Mouse (Mus musculus) kidney, embryonic 15.5 days (tissue): ENCODE results near the gene Tmem163. TPM values are rescaled to one million over a fixed set of nuclear protein-coding genes. Genes with fewer than 3 reads are reported as not detected.
A peak's percentile ranks its signal among the peaks of the same experiment; 100 is the strongest.

Source experiments
- ATAC-seq: fragments of 200-750 bp; cut with Nextera tagmentation; replicated peaks from 2 replicates; pipeline ENCODE4 v1.8.0; 2017; ENCODE audit warnings: moderate TSS enrichment; ENCODE audit not compliant: low FRiP score
- H3K27ac ChIP-seq: fragments of 300-500 bp; sonication (generic); 2 replicates; pipeline ENCODE4 v1.5.1; 2015; ENCODE audit warnings: mild to moderate bottlenecking, inconsistent platforms
- H3K27me3 ChIP-seq: fragments of 300-500 bp; sonication (generic); 2 replicates; pipeline ENCODE4 v1.6.1; 2015; ENCODE audit warnings: inconsistent platforms
- H3K36me3 ChIP-seq: fragments of 300-500 bp; sonication (generic); 2 replicates; pipeline ENCODE4 v1.6.1; 2015; ENCODE audit warnings: inconsistent platforms
- H3K4me1 ChIP-seq: fragments of 300-500 bp; sonication (generic); 2 replicates; pipeline ENCODE4 v1.6.1; 2015; ENCODE audit warnings: inconsistent platforms
- H3K4me2 ChIP-seq: fragments of 300-500 bp; sonication (generic); 2 replicates; pipeline ENCODE4 v1.6.1; 2015; ENCODE audit warnings: moderate library complexity, mild to moderate bottlenecking, inconsistent platforms
- H3K4me3 ChIP-seq: fragments of 300-500 bp; sonication (generic); replicated peaks from 2 replicates; pipeline ENCODE4 v1.5.1; 2015; ENCODE audit warnings: mild to moderate bottlenecking, inconsistent platforms
- H3K9ac ChIP-seq: fragments of 300-500 bp; sonication (generic); 2 replicates; pipeline ENCODE4 v1.6.1; 2015; ENCODE audit warnings: mild to moderate bottlenecking, inconsistent platforms
- H3K9me3 ChIP-seq: fragments of 300-500 bp; sonication (generic); replicated peaks from 2 replicates; pipeline ENCODE4 v1.6.1; 2016; ENCODE audit warnings: inconsistent platforms
- WGBS: fragments of 180-500 bp; shearing (Covaris S2); methylation state at CpG from one replicate; pipeline ENCODE4 v1.1.7; 2015; ENCODE audit warnings: mixed read lengths; 5-methylcytosine and 5-hydroxymethylcytosine counted together
- polyA plus RNA-seq: library from polyadenylated mRNA; unstranded; fragments of >200 nt; fragmentation: Nextera tagmentation; extraction: Ambion mirVana; gene quantifications from 2 replicates; pipeline ENCODE4 v1.2.1, GENCODE M21; 2015

Tmem163 gene
- polyA plus RNA-seq, 1 experiment from 2014 or later = 0.61 TPM

- no peak overlapping the region for H3K27ac ChIP-seq
- H3K36me3 ChIP-seq = no peaks in the 10 kb centered on the region
- H3K4me2 ChIP-seq = no peak overlapping the region
- H3K4me1 ChIP-seq = no peaks in the 10 kb centered on the region
- H3K27me3 ChIP-seq = no peaks in the 10 kb centered on the region
- WGBS = 66% methylated on average over 7 of the region's 7 CpGs
- no peaks in the 10 kb centered on the region for H3K9me3 ChIP-seq
- no peak overlapping the region for H3K4me3 ChIP-seq
- no peak overlapping the region for H3K9ac ChIP-seq
- no peak for ATAC-seq
Measured at GRCm38 (mm10) chr1:127627151-127627550, 52.2 kb downstream of the Tmem163 start.

- Histone ChIP-seq H3K27me3 (no peaks in the 10 kb centered on the region), H3K4me1 (no peaks in the 10 kb centered on the region), H3K9ac (no peak overlapping the region), H3K36me3 (no peaks in the 10 kb centered on the region), H3K4me2 (no peak overlapping the region), H3K27ac (no peak overlapping the region), H3K4me3 (no peak overlapping the region), H3K9me3 (no peaks in the 10 kb centered on the region)
- WGBS = 49% methylated on average over 5 of the region's 5 CpGs
- ATAC-seq = peak; percentile 58; the same call in 1 of the 2 replicates
Measured at GRCm38 (mm10) chr1:127625577-127626362, 53.6 kb downstream of the Tmem163 start.

- Histone ChIP-seq H3K36me3 (no peaks in the 10 kb centered on the region), H3K4me3 (no peak overlapping the region), H3K9me3 (no peaks in the 10 kb centered on the region), H3K27me3 (no peaks in the 10 kb centered on the region), H3K27ac (no peak overlapping the region), H3K4me2 (no peak overlapping the region), H3K4me1 (no peaks in the 10 kb centered on the region), H3K9ac (no peak overlapping the region)
- ATAC-seq = no peak
- 75% methylated on average over 5 of the region's 5 CpGs for WGBS
Measured at GRCm38 (mm10) chr1:127622349-127622748, 57.0 kb downstream of the Tmem163 start.

- Histone ChIP-seq H3K4me1 (no peaks in the 10 kb centered on the region), H3K36me3 (no peaks in the 10 kb centered on the region), H3K4me2 (no peak overlapping the region), H3K9ac (no peak overlapping the region), H3K27ac (no peak overlapping the region), H3K9me3 (no peaks in the 10 kb centered on the region), H3K4me3 (no peak overlapping the region), H3K27me3 (no peaks in the 10 kb centered on the region)
- 81% methylated on average over 6 of the region's 6 CpGs for WGBS
- ATAC-seq = no peak
Measured at GRCm38 (mm10) chr1:127619036-127619435, 60.3 kb downstream of the Tmem163 start.

- H3K9ac ChIP-seq = no peak overlapping the region
- H3K36me3 ChIP-seq = no peaks in the 10 kb centered on the region
- H3K4me3 ChIP-seq = no peak overlapping the region
- H3K4me2 ChIP-seq = no peak overlapping the region
- no peak overlapping the region for H3K27ac ChIP-seq
- no peaks in the 10 kb centered on the region for H3K9me3 ChIP-seq
- H3K27me3 ChIP-seq = no peaks in the 10 kb centered on the region
- 85% methylated on average over 3 of the region's 3 CpGs for WGBS
- no peaks in the 10 kb centered on the region for H3K4me1 ChIP-seq
- no peak for ATAC-seq
Measured at GRCm38 (mm10) chr1:127610378-127610777, 69.0 kb downstream of the Tmem163 start.

- Histone ChIP-seq H3K27ac (no peak overlapping the region), H3K9me3 (no peaks in the 10 kb centered on the region), H3K4me3 (no peak overlapping the region), H3K4me2 (no peak overlapping the region), H3K36me3 (no peaks in the 10 kb centered on the region), H3K27me3 (no peaks in the 10 kb centered on the region), H3K9ac (no peak overlapping the region), H3K4me1 (no peaks in the 10 kb centered on the region)
- WGBS = 85% methylated on average over 2 of the region's 2 CpGs
- ATAC-seq = no peak
Measured at GRCm38 (mm10) chr1:127609814-127610213, 69.5 kb downstream of the Tmem163 start.

GRCm38 (mm10) chr1:127608326-127608725, 71.0 kb downstream of the Tmem163 start:
- no peak overlapping the region for H3K4me3 ChIP-seq
- H3K36me3 ChIP-seq = no peaks in the 10 kb centered on the region
- H3K27ac ChIP-seq = no peak overlapping the region
- WGBS = 90% methylated on average over 3 of the region's 3 CpGs
- no peaks in the 10 kb centered on the region for H3K4me1 ChIP-seq
- no peak overlapping the region for H3K4me2 ChIP-seq
- no peak for ATAC-seq
- H3K9ac ChIP-seq = no peak overlapping the region
- H3K27me3 ChIP-seq = no peaks in the 10 kb centered on the region
- H3K9me3 ChIP-seq = no peaks in the 10 kb centered on the region

GRCm38 (mm10) chr1:127603697-127604631, 75.4 kb downstream of the Tmem163 start:
- Histone ChIP-seq H3K27ac (no peak overlapping the region), H3K9ac (no peak overlapping the region), H3K4me3 (no peak overlapping the region), H3K9me3 (no peaks in the 10 kb centered on the region), H3K4me1 (no peaks in the 10 kb centered on the region), H3K36me3 (no peaks in the 10 kb centered on the region), H3K4me2 (no peak overlapping the region), H3K27me3 (no peaks in the 10 kb centered on the region)
- no peak for ATAC-seq
- 85% methylated on average over 9 of the region's 9 CpGs for WGBS

GRCm38 (mm10) chr1:127596143-127596542, 83.2 kb downstream of the Tmem163 start:
- no peak overlapping the region for H3K9ac ChIP-seq
- H3K4me2 ChIP-seq = no peak overlapping the region
- WGBS = 84% methylated on average over 4 of the region's 4 CpGs
- H3K9me3 ChIP-seq = no peaks in the 10 kb centered on the region
- ATAC-seq = no peak
- no peaks in the 10 kb centered on the region for H3K4me1 ChIP-seq
- H3K27me3 ChIP-seq = no peaks in the 10 kb centered on the region
- H3K36me3 ChIP-seq = no peaks in the 10 kb centered on the region
- H3K27ac ChIP-seq = no peak overlapping the region
- H3K4me3 ChIP-seq = no peak overlapping the region

GRCm38 (mm10) chr1:127595735-127596134, 83.6 kb downstream of the Tmem163 start:
- Histone ChIP-seq H3K4me1 (no peaks in the 10 kb centered on the region), H3K9me3 (no peaks in the 10 kb centered on the region), H3K4me2 (no peak overlapping the region), H3K4me3 (no peak overlapping the region), H3K9ac (no peak overlapping the region), H3K27me3 (no peaks in the 10 kb centered on the region), H3K36me3 (no peaks in the 10 kb centered on the region), H3K27ac (no peak overlapping the region)
- ATAC-seq = no peak
- WGBS = 32% methylated on average over 1 of the region's 1 CpGs

- 79% methylated on average over 3 of the region's 3 CpGs for WGBS
- Histone ChIP-seq H3K9me3 (no peaks in the 10 kb centered on the region), H3K9ac (no peak overlapping the region), H3K27ac (no peak overlapping the region), H3K4me2 (no peak overlapping the region), H3K27me3 (peaks cover 5% of the 10 kb centered on the region; the same call in 1 of the 2 replicates), H3K4me1 (no peaks in the 10 kb centered on the region), H3K36me3 (no peaks in the 10 kb centered on the region), H3K4me3 (no peak overlapping the region)
- ATAC-seq = no peak
Measured at GRCm38 (mm10) chr1:127589542-127589941, 89.8 kb downstream of the Tmem163 start.

- no peak overlapping the region for H3K27ac ChIP-seq
- H3K9me3 ChIP-seq = no peaks in the 10 kb centered on the region
- no peaks in the 10 kb centered on the region for H3K4me1 ChIP-seq
- no peak overlapping the region for H3K4me2 ChIP-seq
- peaks cover 30% of the 10 kb centered on the region for H3K27me3 ChIP-seq
- WGBS = 90% methylated on average over 5 of the region's 5 CpGs
- no peak overlapping the region for H3K9ac ChIP-seq
- no peak overlapping the region for H3K4me3 ChIP-seq
- no peaks in the 10 kb centered on the region for H3K36me3 ChIP-seq
- no peak for ATAC-seq
Measured at GRCm38 (mm10) chr1:127587071-127587470, 92.3 kb downstream of the Tmem163 start.
